Mouse (Mus musculus) CH12.LX (cell line): ENCODE data around the gene Pak1. TPM values are rescaled to one million over a fixed set of nuclear protein-coding genes. Genes with fewer than 3 reads are reported as not detected.

Experiments used
- DNase-seq: peaks from one replicate; pipeline ENCODE4 v3.0.0-alpha.2; 2013; ENCODE audit errors: extremely low read depth
- H3K27ac ChIP-seq: 2 replicates; pipeline ENCODE4 v1.5.1; 2012; ENCODE audit warnings: low read depth, mild to moderate bottlenecking, control low read depth, moderate library complexity; ENCODE audit not compliant: insufficient read depth
- H3K27me3 ChIP-seq: replicated peaks from 2 replicates; pipeline ENCODE3; 2012; ENCODE audit warnings: inconsistent platforms
- H3K36me3 ChIP-seq, 2 experiments: replicated peaks in 1 of 2; 2 replicates each; pipeline versions ENCODE3 to v1.6.1; 2012; ENCODE audit warnings: inconsistent platforms in 1 of 2, low read length in 1 of 2, mild to moderate bottlenecking in 1 of 2, mixed read lengths in 1 of 2, moderate library complexity in 1 of 2; ENCODE audit not compliant: control insufficient read depth in 1 of 2, insufficient read depth in 1 of 2
- H3K4me1 ChIP-seq, 2 experiments: 2 replicates each; pipeline ENCODE4 v1.6.1; 2012; ENCODE audit warnings: inconsistent platforms in 1 of 2, moderate library complexity in 1 of 2; ENCODE audit not compliant: insufficient read depth in 2 of 2, control insufficient read depth in 1 of 2
- H3K4me2 ChIP-seq: 2 replicates; pipeline ENCODE4 v1.6.1; 2012; ENCODE audit warnings: low read depth, mild to moderate bottlenecking, control low read depth; ENCODE audit not compliant: poor library complexity, insufficient read depth, severe bottlenecking
- H3K4me3 ChIP-seq, 3 experiments: fragments of 150-350 bp in 1 of 3; sonication (generic) in 1 of 3; replicated peaks in 1 of 3; 2 replicates each; pipeline versions ENCODE3 to v1.5.1; 2011 to 2012; ENCODE audit warnings: low read depth in 2 of 3, low read length in 2 of 3, mild to moderate bottlenecking in 2 of 3, moderate library complexity in 2 of 3, control low read depth in 1 of 3, improper control_type of control experiment in 1 of 3, inconsistent platforms in 1 of 3, mixed read lengths in 1 of 3; ENCODE audit not compliant: poor library complexity in 1 of 3
- H3K79me2 ChIP-seq: replicated peaks from 2 replicates; pipeline ENCODE4 v1.6.1; 2012; ENCODE audit warnings: mild to moderate bottlenecking, moderate library complexity; ENCODE audit not compliant: control insufficient read depth, poor library complexity, insufficient read depth, severe bottlenecking; ENCODE audit errors: extremely low read depth
- H3K9ac ChIP-seq: 2 replicates; pipeline ENCODE4 v1.6.1; 2012; ENCODE audit warnings: low read depth, mild to moderate bottlenecking, control low read depth, moderate library complexity; ENCODE audit not compliant: insufficient read depth
- H3K9me3 ChIP-seq: replicated peaks from 2 replicates; pipeline ENCODE3; 2012; ENCODE audit warnings: low read length, inconsistent platforms, mixed read lengths
- BHLHE40 ChIP-seq: IDR thresholded peaks from 2 replicates; pipeline ENCODE4 v1.6.1; 2011; ENCODE audit warnings: mild to moderate bottlenecking, low read depth, low read length, improper control_type of control experiment
- CHD2 ChIP-seq: IDR thresholded peaks from 2 replicates; pipeline ENCODE4 v1.6.1; 2011; ENCODE audit warnings: low read length, improper control_type of control experiment
- ELF1 ChIP-seq: IDR thresholded peaks from 2 replicates; pipeline ENCODE4 v1.6.1; 2014; ENCODE audit warnings: low read depth, mild to moderate bottlenecking, inconsistent platforms, low read length, improper control_type of control experiment
- EP300 ChIP-seq: IDR thresholded peaks from 2 replicates; pipeline ENCODE4 v1.6.1; 2011; ENCODE audit warnings: low read length, improper control_type of control experiment
- ETS1 ChIP-seq: conservative IDR thresholded peaks from 2 replicates; pipeline ENCODE4 v1.6.1; 2012; ENCODE audit warnings: low read depth, mild to moderate bottlenecking, inconsistent platforms, low read length, improper control_type of control experiment, moderate library complexity
- GABPA ChIP-seq: IDR thresholded peaks from 2 replicates; pipeline ENCODE4 v1.6.1; 2012; ENCODE audit warnings: low read depth, low read length, improper control_type of control experiment, inconsistent platforms; ENCODE audit not compliant: insufficient replicate concordance
- JUND ChIP-seq: conservative IDR thresholded peaks from 2 replicates; pipeline ENCODE4 v1.6.1; 2011; ENCODE audit warnings: low read depth, low read length, improper control_type of control experiment
- KAT2A ChIP-seq: IDR thresholded peaks from 2 replicates; pipeline ENCODE4 v1.6.1; 2012; ENCODE audit warnings: low read length, improper control_type of control experiment, inconsistent platforms; ENCODE audit not compliant: insufficient replicate concordance
- MAFK ChIP-seq: IDR thresholded peaks from 2 replicates; pipeline ENCODE4 v1.6.1; 2011; ENCODE audit warnings: low read length, improper control_type of control experiment; ENCODE audit not compliant: insufficient replicate concordance
- MAX ChIP-seq: IDR thresholded peaks from 2 replicates; pipeline ENCODE4 v1.6.1; 2011; ENCODE audit warnings: low read length, improper control_type of control experiment
- MEF2A ChIP-seq: IDR thresholded peaks from 2 replicates; pipeline ENCODE4 v1.6.1; 2014; ENCODE audit warnings: low read depth, mild to moderate bottlenecking, inconsistent platforms, low read length, improper control_type of control experiment, borderline replicate concordance
- MXI1 ChIP-seq: IDR thresholded peaks from 2 replicates; pipeline ENCODE4 v1.6.1; 2011; ENCODE audit warnings: mild to moderate bottlenecking, low read depth, low read length, improper control_type of control experiment
- MYC ChIP-seq: IDR thresholded peaks from 2 replicates; pipeline ENCODE4 v1.6.1; 2011; ENCODE audit warnings: low read depth, mild to moderate bottlenecking, improper control_type of control experiment, low read length
- NELFE ChIP-seq: IDR thresholded peaks from 2 replicates; pipeline ENCODE4 v1.6.1; 2011; ENCODE audit warnings: low read depth, low read length, improper control_type of control experiment
- PAX5 ChIP-seq: IDR thresholded peaks from 2 replicates; pipeline ENCODE4 v1.6.1; 2012; ENCODE audit warnings: low read length, inconsistent platforms, mixed read lengths
- POLR2A ChIP-seq: IDR thresholded peaks from 2 replicates; pipeline ENCODE4 v1.6.1; 2011; ENCODE audit warnings: low read depth, mild to moderate bottlenecking, improper control_type of control experiment, low read length
- POLR2AphosphoS2 ChIP-seq: IDR thresholded peaks from 2 replicates; pipeline ENCODE4 v1.6.1; 2011; ENCODE audit warnings: low read depth, low read length, improper control_type of control experiment
- RAD21 ChIP-seq: IDR thresholded peaks from 2 replicates; pipeline ENCODE4 v1.6.1; 2011; ENCODE audit warnings: low read depth, mild to moderate bottlenecking, low read length, improper control_type of control experiment, moderate library complexity
- RCOR1 ChIP-seq: conservative IDR thresholded peaks from 2 replicates; pipeline ENCODE4 v1.6.1; 2012; ENCODE audit warnings: low read depth, mild to moderate bottlenecking, inconsistent platforms, low read length, improper control_type of control experiment
- SIN3A ChIP-seq: IDR thresholded peaks from 2 replicates; pipeline ENCODE4 v1.6.1; 2012; ENCODE audit warnings: low read length, improper control_type of control experiment, inconsistent platforms
- SMC3 ChIP-seq: IDR thresholded peaks from 2 replicates; pipeline ENCODE4 v1.6.1; 2011; ENCODE audit warnings: low read depth, low read length, improper control_type of control experiment
- TCF12 ChIP-seq: IDR thresholded peaks from 2 replicates; pipeline ENCODE4 v1.6.1; 2014; ENCODE audit warnings: low read depth, mild to moderate bottlenecking, inconsistent platforms, low read length, improper control_type of control experiment
- USF2 ChIP-seq: conservative IDR thresholded peaks from 2 replicates; pipeline ENCODE4 v1.6.1; 2011; ENCODE audit warnings: low read depth, low read length, improper control_type of control experiment
- ZC3H11A ChIP-seq: IDR thresholded peaks from 2 replicates; pipeline ENCODE4 v1.6.1; 2012; ENCODE audit warnings: low read depth, mild to moderate bottlenecking, inconsistent platforms, low read length, improper control_type of control experiment
- ZKSCAN1 ChIP-seq: IDR thresholded peaks from 2 replicates; pipeline ENCODE4 v1.6.1; 2012; ENCODE audit warnings: low read depth, inconsistent platforms, low read length, improper control_type of control experiment, borderline replicate concordance
- ZNF384 ChIP-seq: IDR thresholded peaks from 2 replicates; pipeline ENCODE4 v1.6.1; 2012; ENCODE audit warnings: low read depth, low read length, improper control_type of control experiment, inconsistent platforms
- dilution Hi-C: fragments of 300-500 bp; cut with MboI; formaldehyde crosslinking; loops from 2 replicates; pipeline ENCODE4 v1.14.3; 2020; ENCODE audit warnings: low sequenced_read_pairs; ENCODE audit not compliant: extremely low pct_unique_long_range_greater_than_20kb, extremely low pct_ligation_motif_present
- in situ Hi-C: fragments of 300-500 bp; cut with MboI; formaldehyde crosslinking; loops from 3 replicates; pipeline ENCODE4 v1.14.3; 2019; ENCODE audit warnings: low sequenced_read_pairs, low pct_ligation_motif_present, low pct_unique_long_range_greater_than_20kb, mixed read lengths
- polyA plus RNA-seq: library from polyadenylated mRNA; unstranded; fragments of >175 nt; gene quantifications from 2 replicates; pipeline ENCODE4 v1.2.1, GENCODE M21; 2012; ENCODE audit warnings: low read depth; ENCODE audit not compliant: insufficient read length
- total RNA-seq, 2 experiments: library from RNA; depleted of rRNA; stranded (reverse); fragments of 300-350 nt in 1 of 2; fragments of >200 nt in 1 of 2; gene quantifications; 2 replicates each; pipeline ENCODE4 v1.2.3; 2012 to 2014

Pak1 gene
- total and polyA plus RNA-seq, 3 experiments: 0.93 to 5.4 (median 4.1) TPM

DNA sequence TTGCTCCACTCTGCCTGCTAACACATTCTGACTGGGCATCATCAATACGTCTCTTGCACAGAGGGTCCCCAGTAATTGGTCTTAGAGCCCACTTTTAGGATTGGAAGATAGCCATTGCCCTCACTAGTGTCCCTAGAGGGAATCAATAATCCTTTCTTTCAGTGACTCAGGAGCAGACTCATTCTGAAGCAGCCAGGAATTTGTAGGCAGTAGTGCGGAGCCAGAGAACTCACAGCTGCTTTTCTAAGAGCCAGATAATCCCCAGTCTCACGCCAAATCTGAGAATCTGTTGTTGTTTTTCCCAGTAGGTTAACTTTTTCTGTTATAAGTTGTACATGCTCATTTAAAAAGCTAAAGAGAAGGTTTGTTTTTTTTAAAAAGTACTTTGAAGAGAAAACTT, 13.0 kb upstream of the Pak1 start:
- H3K79me2 ChIP-seq: no peaks in the 10 kb centered on the region
- dilution Hi-C loops (no loop called here), in situ Hi-C loops (no loop called here)
- no peaks in the 10 kb centered on the region for H3K36me3 ChIP-seq
- H3K27ac ChIP-seq: no peak overlapping the region
- H3K4me1 ChIP-seq: no peaks in the 10 kb centered on the region
- no peak overlapping the region for H3K4me3 ChIP-seq
- no peaks in the 10 kb centered on the region for H3K27me3 ChIP-seq
- TF ChIP-seq RAD21 (no peak), NELFE (no peak), GABPA (no peak), POLR2AphosphoS2 (no peak), KAT2A (no peak), EP300 (no peak), USF2 (no peak), PAX5 (no peak), RCOR1 (no peak), ELF1 (no peak), BHLHE40 (no peak), MYC (no peak), ZNF384 (no peak)
- no peak overlapping the region for H3K4me2 ChIP-seq
- peaks cover 16% of the 10 kb centered on the region for H3K9me3 ChIP-seq
- DNase-seq: no peak
- no peak overlapping the region for H3K9ac ChIP-seq

DNA sequence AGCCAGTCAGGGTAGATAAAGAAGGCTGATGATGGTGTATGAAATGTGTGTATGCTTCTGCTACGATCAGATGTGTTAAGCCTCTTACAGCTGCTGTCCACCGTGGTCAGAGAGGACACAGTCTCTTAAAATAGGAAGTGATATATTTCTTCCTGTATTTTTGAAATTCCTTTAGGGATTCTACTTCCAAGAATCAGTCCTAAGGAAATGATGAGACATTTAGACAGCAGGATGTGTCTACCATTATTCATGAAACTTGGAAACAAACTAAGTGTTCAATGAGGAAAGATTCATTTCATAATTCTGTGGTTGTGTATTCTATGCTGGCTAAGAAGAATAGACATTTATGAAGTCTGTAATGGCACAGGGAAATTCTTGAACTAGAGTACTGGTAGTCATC, 12.4 kb upstream of the Pak1 start:
- H3K27me3 ChIP-seq: no peaks in the 10 kb centered on the region
- H3K79me2 ChIP-seq: no peaks in the 10 kb centered on the region
- no peak overlapping the region for H3K4me2 ChIP-seq
- H3K27ac ChIP-seq: no peak overlapping the region
- H3K9ac ChIP-seq: no peak overlapping the region
- TF ChIP-seq ZKSCAN1 (no peak), MAFK (no peak), ELF1 (no peak), MAX (no peak), SIN3A (no peak), PAX5 (no peak), USF2 (no peak), ZC3H11A (no peak), ETS1 (no peak), CHD2 (no peak), TCF12 (no peak), POLR2A (no peak), MEF2A (no peak), MXI1 (no peak), SMC3 (no peak), JUND (no peak), RAD21 (no peak)
- no peaks in the 10 kb centered on the region for H3K4me1 ChIP-seq
- peaks cover 16% of the 10 kb centered on the region for H3K9me3 ChIP-seq
- in situ Hi-C loops: no loop called here
- no peak for DNase-seq
- H3K36me3 ChIP-seq: no peaks in the 10 kb centered on the region
- dilution Hi-C loops: no loop called here
- no peak overlapping the region for H3K4me3 ChIP-seq
